Mouse (Mus musculus): Measurements from ENCODE around the gene Defb47. TPM values are rescaled to one million over a fixed set of nuclear protein-coding genes. Genes with fewer than 3 reads are reported as not detected.

Gene Defb47
- polyA plus RNA-seq (2015; fragmentation: Nextera tagmentation; extraction: Ambion mirVana) = not detected in 2 replicates

DNA sequence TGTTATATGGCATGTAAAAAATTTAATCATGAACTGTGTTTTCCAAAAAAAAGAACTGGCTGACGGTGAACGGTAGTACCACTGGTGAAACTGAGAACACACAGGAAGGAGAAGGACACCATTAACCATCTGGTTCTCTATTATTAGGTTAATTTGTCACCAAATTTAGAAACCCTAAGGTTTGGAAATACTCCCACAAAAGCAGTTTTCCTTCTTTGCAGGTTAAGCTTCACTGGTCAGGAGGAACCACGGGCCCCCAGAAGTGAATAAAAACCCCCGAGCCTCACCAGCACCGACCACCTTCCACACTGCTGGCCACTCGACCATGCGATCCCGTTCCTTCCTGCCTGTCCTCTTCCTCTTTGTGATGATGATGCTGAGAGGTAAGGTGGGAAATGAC, at the start of gene Defb47:
Gene Defb47, plus strand, starts transcription at position 301 of the 400 bp plus-strand sequence.
- 79% methylated on average over 8 of the region's 8 CpGs for WGBS
- Histone ChIP-seq H3K9me3 (no peaks in the 10 kb centered on the region), H3K9ac (no peak within 1 kb of the TSS), H3K27ac (no peak within 1 kb of the TSS), H3K27me3 (replicated peaks) (no peaks in the 10 kb centered on the region), H3K36me3 (replicated peaks) (no peaks in the 10 kb centered on the region), H3K4me2 (no peak within 1 kb of the TSS), H3K4me3 (no peak within 1 kb of the TSS), H3K4me1 (no peaks in the 10 kb centered on the region)
- ATAC-seq (replicated peaks) = no peak

DNA sequence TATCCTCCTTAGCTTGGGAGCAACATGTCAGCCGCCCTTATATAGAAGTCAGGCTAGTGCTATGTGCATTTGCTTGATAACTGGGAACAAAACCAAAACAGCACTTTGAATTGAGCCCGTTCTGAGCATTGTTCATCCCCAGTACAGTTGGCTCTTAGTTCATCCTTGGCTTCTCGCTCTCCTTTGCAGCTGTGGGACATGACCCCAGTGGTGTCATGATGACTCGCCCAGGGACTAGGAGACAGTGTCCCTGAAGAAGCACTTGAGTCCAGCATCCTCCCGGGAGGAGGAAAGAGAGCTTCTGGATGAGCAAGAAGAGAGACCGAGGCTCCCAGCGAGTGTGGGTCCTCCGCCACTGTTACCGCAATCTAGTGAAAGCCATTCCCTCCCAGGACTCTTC, 41.8 kb upstream of the Defb47 start:
- 84% methylated on average over 9 of the region's 9 CpGs for WGBS
- no peaks in the 10 kb centered on the region for H3K27me3 ChIP-seq (replicated peaks)
- no peak for ATAC-seq (replicated peaks)
- H3K4me1 ChIP-seq = no peaks in the 10 kb centered on the region
- H3K4me2 ChIP-seq = no peak overlapping the region
- peaks cover 18% of the 10 kb centered on the region for H3K36me3 ChIP-seq (replicated peaks)
- H3K4me3 ChIP-seq = no peak overlapping the region
- no peak overlapping the region for H3K9ac ChIP-seq
- H3K9me3 ChIP-seq = no peaks in the 10 kb centered on the region
- no peak overlapping the region for H3K27ac ChIP-seq

DNA sequence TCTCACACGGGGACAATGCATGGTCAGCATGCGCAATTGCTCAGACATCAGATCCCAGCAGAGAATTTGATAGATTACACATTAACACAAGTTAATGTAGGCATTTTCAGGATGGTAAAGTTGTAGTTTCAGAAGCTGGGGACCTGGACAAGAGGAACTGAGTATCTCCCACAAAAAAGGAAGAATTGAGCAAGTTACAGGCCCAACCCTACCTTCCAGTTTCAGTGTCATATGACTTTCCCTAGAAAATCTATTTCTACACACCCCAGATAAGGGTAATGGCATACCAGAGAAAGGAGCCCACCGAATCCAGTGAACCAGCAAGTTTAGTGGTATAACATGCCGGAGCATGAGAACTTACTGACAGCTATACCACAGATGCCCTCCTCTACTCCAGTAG, 34.2 kb upstream of the Defb47 start:
- H3K27me3 ChIP-seq (replicated peaks) = no peaks in the 10 kb centered on the region
- H3K36me3 ChIP-seq (replicated peaks) = no peaks in the 10 kb centered on the region
- H3K4me3 ChIP-seq = no peak overlapping the region
- 0 out of 2 replicates have a peak, but pooled peaks cover 5% of the 10 kb centered on the region for H3K4me1 ChIP-seq
- no peak for ATAC-seq (replicated peaks)
- no peaks in the 10 kb centered on the region for H3K9me3 ChIP-seq
- no peak overlapping the region for H3K27ac ChIP-seq
- H3K4me2 ChIP-seq = no peak overlapping the region
- H3K9ac ChIP-seq = no peak overlapping the region
- 89% methylated on average over 4 of the region's 4 CpGs for WGBS

DNA sequence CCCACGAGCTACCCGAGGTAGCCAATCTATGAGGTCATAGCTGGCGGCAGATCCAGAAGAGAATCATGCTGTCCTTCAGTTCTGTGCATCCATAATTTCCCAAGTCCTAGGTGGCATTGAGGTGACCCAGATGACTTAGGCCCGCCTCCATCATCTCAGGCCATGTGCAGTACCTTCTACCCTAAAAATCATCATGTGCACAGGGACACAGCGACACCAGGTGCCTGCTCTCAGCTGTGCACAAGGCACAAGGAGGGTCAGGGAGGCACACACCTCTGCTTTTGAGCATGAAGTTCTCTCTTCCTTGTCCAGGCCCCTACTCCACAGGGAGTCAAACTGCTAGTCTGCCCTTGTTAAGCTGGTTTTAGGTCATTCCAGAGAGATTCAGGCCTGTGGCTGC, 32.5 kb upstream of the Defb47 start:
- 86% methylated on average over 5 of the region's 5 CpGs for WGBS
- 0 out of 2 replicates have a peak, but pooled peaks have one; percentile 33 for ATAC-seq (replicated peaks)
- no peak overlapping the region for H3K27ac ChIP-seq
- no peaks in the 10 kb centered on the region for H3K9me3 ChIP-seq
- 0 out of 2 replicates have a peak, but pooled peaks cover 5% of the 10 kb centered on the region for H3K4me1 ChIP-seq
- no peaks in the 10 kb centered on the region for H3K27me3 ChIP-seq (replicated peaks)
- no peak overlapping the region for H3K4me2 ChIP-seq
- no peak overlapping the region for H3K9ac ChIP-seq
- no peaks in the 10 kb centered on the region for H3K36me3 ChIP-seq (replicated peaks)
- H3K4me3 ChIP-seq = no peak overlapping the region

DNA sequence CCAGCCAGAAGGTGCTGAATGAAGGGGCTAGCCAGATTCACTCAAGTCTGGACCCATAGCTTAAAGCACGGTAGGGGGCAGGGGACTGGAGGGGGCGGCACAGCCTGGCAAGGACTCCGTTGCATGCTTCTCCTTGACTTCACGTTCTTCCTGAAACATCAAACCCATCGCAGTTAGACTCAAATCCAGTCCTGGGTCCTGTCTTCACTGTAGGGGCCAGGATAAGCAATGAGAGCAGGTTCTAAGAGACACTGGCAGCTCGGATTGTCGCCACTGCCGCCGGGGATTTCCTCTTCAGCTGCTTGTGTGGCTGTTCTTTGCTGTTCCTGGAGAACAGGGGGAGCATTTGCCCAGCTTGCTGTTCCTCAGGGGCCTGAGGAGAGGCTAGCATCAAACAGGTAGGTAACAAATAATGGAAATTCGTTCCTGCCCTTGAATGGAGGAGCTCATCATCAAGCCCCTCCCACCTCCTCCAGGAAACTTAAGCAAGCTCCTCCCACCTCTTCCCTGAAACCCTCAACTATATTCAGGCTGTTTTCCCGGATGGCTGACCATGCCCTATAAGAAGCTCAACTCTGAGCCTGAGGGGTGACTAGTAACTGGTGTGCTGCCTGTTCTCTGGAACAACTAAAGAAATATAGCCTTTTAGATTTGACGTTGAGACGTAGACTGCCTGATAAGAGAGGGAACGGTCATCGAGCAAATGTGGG, 31.9 kb upstream of the Defb47 start:
- peak overlapping the region; percentile 16; the same call in 1 of the 2 replicates for H3K4me3 ChIP-seq
- H3K9ac ChIP-seq = no peak overlapping the region; the same call in 1 of the 2 replicates
- peak overlapping the region; percentile 35 for H3K4me2 ChIP-seq
- 0 out of 2 replicates have a peak, but pooled peaks cover 5% of the 10 kb centered on the region for H3K4me1 ChIP-seq
- no peaks in the 10 kb centered on the region for H3K36me3 ChIP-seq (replicated peaks)
- WGBS = 26% methylated on average over 15 of the region's 15 CpGs
- 0 out of 2 replicates have a peak, but pooled peaks have one; percentile 37 for ATAC-seq (replicated peaks)
- H3K27me3 ChIP-seq (replicated peaks) = no peaks in the 10 kb centered on the region
- H3K9me3 ChIP-seq = no peaks in the 10 kb centered on the region
- no peak overlapping the region for H3K27ac ChIP-seq

DNA sequence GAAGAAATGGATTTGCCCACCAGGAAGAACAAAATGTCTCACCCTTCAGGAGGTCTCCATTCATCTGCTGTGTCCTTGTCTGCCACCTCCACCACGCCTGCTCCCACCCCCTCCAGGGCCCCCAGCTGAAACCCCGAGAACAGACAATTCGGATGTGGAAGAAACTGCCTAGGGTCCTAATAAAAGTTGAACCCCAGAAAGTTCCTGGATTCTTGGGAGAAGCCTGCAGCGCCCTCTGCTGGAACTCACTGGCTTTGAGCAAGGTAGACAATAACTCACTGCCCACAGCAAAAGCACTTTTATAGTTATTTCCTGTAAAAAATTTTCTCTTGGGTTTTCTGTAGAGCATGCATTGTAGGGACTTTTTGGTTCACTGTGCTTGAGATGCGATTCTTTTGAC, 22.8 kb upstream of the Defb47 start:
- H3K4me1 ChIP-seq = no peaks in the 10 kb centered on the region
- WGBS = 11% methylated on average over 5 of the region's 5 CpGs
- H3K9ac ChIP-seq = no peak overlapping the region
- H3K4me3 ChIP-seq = no peak overlapping the region
- no peak overlapping the region for H3K27ac ChIP-seq
- H3K36me3 ChIP-seq (replicated peaks) = no peaks in the 10 kb centered on the region
- no peak for ATAC-seq (replicated peaks)
- no peaks in the 10 kb centered on the region for H3K27me3 ChIP-seq (replicated peaks)
- no peaks in the 10 kb centered on the region for H3K9me3 ChIP-seq
- H3K4me2 ChIP-seq = no peak overlapping the region

DNA sequence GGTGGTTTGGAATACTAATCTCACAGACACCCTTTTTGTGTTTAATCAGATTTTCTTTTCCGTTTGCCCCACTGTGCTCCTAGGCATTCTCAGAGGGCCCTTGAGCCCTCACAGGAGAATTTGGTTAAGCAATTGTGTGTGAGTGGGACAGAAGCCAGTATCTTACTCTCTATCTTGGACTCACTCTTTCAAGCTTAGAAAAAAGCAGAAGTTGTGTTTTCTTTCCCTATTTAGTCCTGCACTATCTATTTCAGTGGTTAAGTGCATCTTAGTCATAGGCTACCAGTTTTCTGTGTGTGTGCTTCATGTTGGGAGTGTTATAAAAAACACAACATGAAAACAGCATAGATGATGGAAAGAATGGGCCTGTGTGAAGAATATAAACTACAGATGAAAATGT, 18.1 kb upstream of the Defb47 start:
- no peaks in the 10 kb centered on the region for H3K4me1 ChIP-seq
- ATAC-seq (replicated peaks) = no peak
- no peaks in the 10 kb centered on the region for H3K27me3 ChIP-seq (replicated peaks)
- 75% methylated on average over 1 of the region's 1 CpGs for WGBS
- H3K9ac ChIP-seq = no peak overlapping the region
- H3K27ac ChIP-seq = no peak overlapping the region
- no peaks in the 10 kb centered on the region for H3K9me3 ChIP-seq
- H3K4me2 ChIP-seq = no peak overlapping the region
- no peaks in the 10 kb centered on the region for H3K36me3 ChIP-seq (replicated peaks)
- H3K4me3 ChIP-seq = no peak overlapping the region

DNA sequence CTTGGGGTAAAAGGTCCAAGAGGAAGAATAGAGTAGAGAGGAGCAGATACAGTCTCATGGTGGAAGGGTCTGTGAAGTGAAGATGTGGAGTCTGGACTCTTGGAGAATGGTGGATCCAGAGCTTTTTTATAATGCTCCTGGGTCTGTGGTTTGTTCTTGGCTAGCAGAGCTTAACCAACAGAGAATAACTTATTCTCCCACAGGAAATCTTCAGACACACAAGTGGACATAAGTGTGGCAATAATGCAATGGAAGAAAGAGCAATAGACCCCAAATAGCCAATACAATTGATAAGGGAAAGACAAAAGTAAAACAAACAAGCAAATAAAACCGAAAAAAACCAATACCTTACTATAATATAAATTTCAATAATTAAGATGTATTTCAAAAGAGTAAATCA, 13.5 kb upstream of the Defb47 start, which contains the start of gene Defb48:
Gene Defb48, minus strand, starts transcription at position 101 of the 400 bp plus-strand sequence.
- H3K9ac ChIP-seq = no peak within 1 kb of the TSS
- no peaks in the 10 kb centered on the region for H3K9me3 ChIP-seq
- H3K4me2 ChIP-seq = no peak within 1 kb of the TSS
- no peak within 1 kb of the TSS for H3K4me3 ChIP-seq
- no peaks in the 10 kb centered on the region for H3K27me3 ChIP-seq (replicated peaks)
- H3K4me1 ChIP-seq = no peaks in the 10 kb centered on the region
- H3K27ac ChIP-seq = no peak within 1 kb of the TSS
- ATAC-seq (replicated peaks) = no peak
- no peaks in the 10 kb centered on the region for H3K36me3 ChIP-seq (replicated peaks)
- WGBS = 72% methylated on average over 1 of the region's 1 CpGs

DNA sequence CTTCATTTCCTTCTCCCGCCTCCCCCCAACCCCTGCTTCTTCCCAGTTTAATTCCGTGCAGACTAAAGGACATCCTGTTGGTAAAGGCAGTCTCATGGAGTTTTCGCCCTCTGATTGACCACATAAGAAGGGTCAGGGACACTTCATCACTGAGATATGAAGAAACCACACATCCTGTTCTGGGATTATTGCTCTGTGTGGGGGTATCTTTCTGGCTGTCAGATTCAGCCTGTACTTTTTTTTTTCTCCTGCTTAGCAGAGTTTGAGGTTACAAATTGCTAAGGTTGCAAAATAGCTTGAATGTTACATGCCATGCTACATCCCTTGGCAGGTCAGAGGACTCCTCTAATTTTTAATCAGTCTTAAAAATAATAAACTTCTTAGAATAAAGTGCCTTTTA, 6.6 kb upstream of the Defb47 start:
- no peak overlapping the region for H3K9ac ChIP-seq
- H3K9me3 ChIP-seq = no peaks in the 10 kb centered on the region
- WGBS = 80% methylated on average over 3 of the region's 3 CpGs
- no peak overlapping the region for H3K27ac ChIP-seq
- H3K36me3 ChIP-seq (replicated peaks) = no peaks in the 10 kb centered on the region
- no peaks in the 10 kb centered on the region for H3K4me1 ChIP-seq
- no peaks in the 10 kb centered on the region for H3K27me3 ChIP-seq (replicated peaks)
- H3K4me3 ChIP-seq = no peak overlapping the region
- H3K4me2 ChIP-seq = no peak overlapping the region
- no peak for ATAC-seq (replicated peaks)

DNA sequence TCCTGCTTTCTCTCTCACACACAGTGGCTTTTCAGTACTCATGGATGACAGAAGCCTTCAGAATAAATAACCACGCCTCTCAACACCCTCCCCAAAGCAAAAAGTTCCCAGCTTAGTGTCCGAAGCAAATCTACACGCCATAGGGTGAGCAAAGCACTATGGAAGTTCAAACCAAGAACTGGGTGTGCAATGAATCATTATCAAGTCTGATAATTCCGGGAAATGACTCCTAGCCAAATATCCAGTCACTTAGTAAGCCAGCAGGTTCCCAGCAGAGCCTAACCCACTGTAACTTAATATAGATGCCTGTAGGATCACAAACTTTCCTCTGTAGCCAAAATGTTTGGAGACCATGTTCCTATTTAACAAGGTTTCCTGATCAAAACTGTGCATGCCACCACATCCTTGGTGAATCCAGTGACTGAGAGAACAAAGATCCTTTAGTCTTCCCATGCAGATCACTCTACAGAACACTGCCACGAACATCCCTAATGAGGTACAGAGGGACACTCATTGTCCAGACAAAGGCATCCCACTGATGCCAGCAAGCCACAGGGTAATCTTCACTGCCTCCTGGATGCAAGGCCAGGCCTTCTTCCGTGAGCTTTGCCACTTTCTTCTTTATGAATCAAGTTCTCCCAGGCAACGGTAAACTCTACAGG, 5.9 kb upstream of the Defb47 start:
- H3K4me2 ChIP-seq = no peak overlapping the region

DNA sequence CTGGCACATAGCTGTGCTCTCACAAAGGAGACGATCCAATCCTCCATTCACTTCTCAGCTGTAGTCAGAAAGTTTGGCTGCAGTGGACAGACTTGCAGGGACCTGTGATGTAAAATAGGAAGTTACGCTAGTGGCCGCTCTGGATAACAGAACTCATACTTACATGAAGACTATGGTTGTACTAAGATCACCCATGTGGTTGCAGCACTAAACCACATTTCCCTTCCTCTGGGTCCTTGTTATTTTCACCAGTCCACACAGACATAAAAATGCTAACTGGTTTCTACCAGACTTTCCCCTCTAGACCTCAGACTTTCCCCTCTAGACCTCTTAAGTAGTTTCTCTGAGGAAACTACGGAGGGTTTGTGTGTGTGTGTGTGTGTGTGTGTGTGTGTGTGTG, 1.1 kb downstream of the Defb47 start:
- Histone ChIP-seq H3K27ac (no peak overlapping the region), H3K9ac (no peak overlapping the region), H3K36me3 (replicated peaks) (no peaks in the 10 kb centered on the region), H3K9me3 (no peaks in the 10 kb centered on the region), H3K4me2 (no peak overlapping the region), H3K4me1 (no peaks in the 10 kb centered on the region), H3K27me3 (replicated peaks) (no peaks in the 10 kb centered on the region), H3K4me3 (no peak overlapping the region)
- ATAC-seq (replicated peaks) = no peak
- WGBS = 95% methylated on average over 4 of the region's 4 CpGs

More for the DNA sequence above, 5.9 kb upstream of the Defb47 start:
- H3K4me1 ChIP-seq = no peaks in the 10 kb centered on the region
- 44% methylated on average over 7 of the region's 7 CpGs for WGBS
- H3K27ac ChIP-seq = no peak overlapping the region
- no peak overlapping the region for H3K4me3 ChIP-seq
- no peak for ATAC-seq (replicated peaks)
- no peaks in the 10 kb centered on the region for H3K9me3 ChIP-seq
- no peaks in the 10 kb centered on the region for H3K36me3 ChIP-seq (replicated peaks)
- no peaks in the 10 kb centered on the region for H3K27me3 ChIP-seq (replicated peaks)
- H3K9ac ChIP-seq = no peak overlapping the region

DNA sequence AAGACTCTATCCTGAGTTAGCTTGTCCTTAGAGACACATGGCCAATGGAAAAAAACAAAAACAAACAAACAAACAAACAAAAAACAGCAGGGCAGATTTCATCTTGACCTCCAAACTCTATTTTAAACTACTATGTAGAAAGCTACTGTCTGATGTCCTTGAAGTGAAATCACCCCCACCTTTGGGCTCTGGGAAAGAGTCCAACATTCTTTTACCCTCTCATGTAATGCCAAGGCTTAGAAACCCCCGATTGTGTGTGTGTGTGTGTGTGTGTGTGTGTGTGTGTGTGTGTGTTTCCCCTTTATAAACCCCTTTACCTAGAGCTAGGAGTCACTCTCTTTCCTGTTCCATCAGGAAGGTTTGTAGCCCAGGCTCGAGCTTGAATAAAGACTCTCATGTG, 4.7 kb downstream of the Defb47 start:
- no peaks in the 10 kb centered on the region for H3K9me3 ChIP-seq
- no peak overlapping the region for H3K27ac ChIP-seq
- 69% methylated on average over 2 of the region's 2 CpGs for WGBS
- no peak for ATAC-seq (replicated peaks)
- no peaks in the 10 kb centered on the region for H3K4me1 ChIP-seq
- no peaks in the 10 kb centered on the region for H3K36me3 ChIP-seq (replicated peaks)
- no peak overlapping the region for H3K4me2 ChIP-seq
- H3K9ac ChIP-seq = no peak overlapping the region
- H3K4me3 ChIP-seq = no peak overlapping the region
- no peaks in the 10 kb centered on the region for H3K27me3 ChIP-seq (replicated peaks)

DNA sequence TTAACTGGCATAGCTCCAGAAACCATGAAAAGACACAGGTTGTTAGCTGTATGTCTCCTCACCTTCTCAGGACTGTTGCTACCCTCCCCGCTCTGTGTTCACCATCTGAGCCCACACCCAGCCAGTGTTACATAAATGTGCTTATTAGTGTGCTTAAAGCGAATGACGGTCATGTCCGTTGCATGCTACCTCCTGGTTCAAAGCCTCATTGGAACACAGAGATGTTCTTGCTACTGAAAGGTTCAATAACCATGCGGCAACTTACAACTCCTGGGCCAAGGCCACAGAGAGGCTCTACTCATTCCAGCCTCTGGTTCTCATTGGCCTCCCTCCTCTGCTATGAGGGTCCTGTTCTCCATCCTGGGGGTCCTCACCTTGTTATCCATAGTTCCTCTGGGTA, 13.6 kb downstream of the Defb47 start, which contains the start of gene Defb43:
Gene Defb43, plus strand, starts transcription at position 301 of the 400 bp plus-strand sequence.
- no peak within 1 kb of the TSS for H3K9ac ChIP-seq
- ATAC-seq (replicated peaks) = no peak
- 96% methylated on average over 5 of the region's 5 CpGs for WGBS
- no peak within 1 kb of the TSS for H3K27ac ChIP-seq
- no peaks in the 10 kb centered on the region for H3K4me1 ChIP-seq
- H3K36me3 ChIP-seq (replicated peaks) = no peaks in the 10 kb centered on the region
- no peak within 1 kb of the TSS for H3K4me2 ChIP-seq
- no peaks in the 10 kb centered on the region for H3K9me3 ChIP-seq
- H3K27me3 ChIP-seq (replicated peaks) = no peaks in the 10 kb centered on the region
- no peak within 1 kb of the TSS for H3K4me3 ChIP-seq

Data from midbrain, embryonic 15.5 days (tissue).